In genomic region chr12:24656436-24656835, GRCm38 (mm10) we compare ENCODE assay signal across 13 mouse cellular contexts. TPM values are rescaled to one million over a fixed set of nuclear protein-coding genes. Genes with fewer than 3 reads are reported as not detected.
DNase-seq lines count a peak whose midpoint lies in the region; ATAC-seq and TF ChIP-seq lines count a peak whose summit lies in the region.
"Had no signal": no experiment of that assay in that cellular context is flagged by ENCODE, and none has a peak within 500 bp of the region (broad histone marks: within the 10 kb centered on the region; RNA-seq: fewer than 3 reads in every experiment).

No protein-coding gene starts in this region.

- H3K36me3 ChIP-seq in kidney, postnatal 0 days (ENCODE audit: insufficient read depth, low read length) = peaks cover 63% of the 10 kb centered on the region
- H3K36me3 ChIP-seq in hindbrain, embryonic 10.5 days = peaks cover 77% of the 10 kb centered on the region
- H3K36me3 ChIP-seq in hindbrain, embryonic 16.5 days (ENCODE audit: control insufficient read depth, insufficient read depth, low read length) = peaks cover 14% of the 10 kb centered on the region
- peaks cover 9% of the 10 kb centered on the region; the same call in 1 of the 2 replicates for H3K36me3 ChIP-seq in midbrain, embryonic 15.5 days (replicated peaks)
- peaks cover 33% of the 10 kb centered on the region for H3K36me3 ChIP-seq in intestine, embryonic 15.5 days

- peak; percentile 35; the same call in 1 of the 2 replicates for TF ChIP-seq CTCF in kidney, postnatal 0 days (IDR thresholded peaks at IDR 0.05; ENCODE audit: low read depth)
- no peak for TF ChIP-seq CTCF in lung, adult 2 months (IDR thresholded peaks at IDR 0.05; ENCODE audit: insufficient read depth, low read length)

- H3K9ac ChIP-seq in kidney, postnatal 0 days (ENCODE audit: low read depth, low read length) = no peak overlapping the region
- H3K9ac ChIP-seq in hindbrain, embryonic 16.5 days (ENCODE audit: low read depth, low read length) = no peak overlapping the region
- peak overlapping the region; percentile 12; the same call in 1 of the 2 replicates for H3K9ac ChIP-seq in midbrain, embryonic 15.5 days
- H3K9ac ChIP-seq in intestine, embryonic 15.5 days = no peak overlapping the region

- H3K27ac ChIP-seq in kidney, postnatal 0 days = no peak overlapping the region
- H3K27ac ChIP-seq in hindbrain, embryonic 10.5 days = peak overlapping the region; percentile 74
- no peak overlapping the region for H3K27ac ChIP-seq in hindbrain, embryonic 16.5 days (ENCODE audit: low read depth, low read length)
- no peak overlapping the region for H3K27ac ChIP-seq in midbrain, embryonic 15.5 days
- no peak overlapping the region for H3K27ac ChIP-seq in intestine, embryonic 15.5 days
- H3K27ac ChIP-seq: heart, embryonic 10.5 days; layer of hippocampus, adult 2 months; macrophage had no signal

- H3K4me1 ChIP-seq in kidney, postnatal 0 days (replicated peaks; ENCODE audit: insufficient read depth, low read length) = peaks cover 7% of the 10 kb centered on the region
- peaks cover 53% of the 10 kb centered on the region for H3K4me1 ChIP-seq in hindbrain, embryonic 10.5 days (replicated peaks)
- peaks cover 26% of the 10 kb centered on the region for H3K4me1 ChIP-seq in hindbrain, embryonic 16.5 days (ENCODE audit: control insufficient read depth, insufficient read depth, low read depth, low read length)
- peaks cover 36% of the 10 kb centered on the region for H3K4me1 ChIP-seq in midbrain, embryonic 15.5 days
- peaks cover 14% of the 10 kb centered on the region; the same call in 1 of the 2 replicates for H3K4me1 ChIP-seq in lung, adult 2 months (ENCODE audit: control insufficient read depth, insufficient read depth, low read length)
- H3K4me1 ChIP-seq in intestine, embryonic 15.5 days (replicated peaks) = peaks cover 10% of the 10 kb centered on the region; the same call in 1 of the 2 replicates

- TF ChIP-seq POLR2A in lung, adult 2 months (IDR thresholded peaks at IDR 0.05; ENCODE audit: borderline replicate concordance, extremely low read depth, low read depth, low read length) = no peak

- DNase-seq in kidney, postnatal 0 days (ENCODE audit: low spot score) = no peak
- DNase-seq in kidney, adult 11 months = no peak
- no peak for DNase-seq in hindbrain, embryonic 10.5 days (ENCODE audit: low spot score)
- DNase-seq in lung, adult 2 months = no peak
- DNase-seq: cerebellum, postnatal 36 days; thymus, adult 18-20 months had no signal

- H3K4me2 ChIP-seq in kidney, postnatal 0 days (ENCODE audit: low read length) = no peak overlapping the region
- peak overlapping the region; percentile 33 for H3K4me2 ChIP-seq in hindbrain, embryonic 16.5 days (ENCODE audit: low read length)
- H3K4me2 ChIP-seq in midbrain, embryonic 15.5 days = peak overlapping the region; percentile 26
- H3K4me2 ChIP-seq in intestine, embryonic 15.5 days (replicated peaks) = no peak overlapping the region

- WGBS in kidney, postnatal 0 days = 79% methylated on average over 3 of the region's 3 CpGs
- 71% methylated on average over 3 of the region's 3 CpGs for WGBS in hindbrain, embryonic 10.5 days
- WGBS in hindbrain, embryonic 16.5 days = 67% methylated on average over 3 of the region's 3 CpGs
- WGBS in midbrain, embryonic 15.5 days = 71% methylated on average over 3 of the region's 3 CpGs
- 53% methylated on average over 3 of the region's 3 CpGs for WGBS in lung, adult 2 months
- WGBS in intestine, embryonic 15.5 days = 79% methylated on average over 3 of the region's 3 CpGs

- H3K4me3 ChIP-seq in kidney, postnatal 0 days (replicated peaks; ENCODE audit: low read depth, low read length) = no peak overlapping the region
- H3K4me3 ChIP-seq in hindbrain, embryonic 10.5 days = peak overlapping the region; percentile 20
- H3K4me3 ChIP-seq in hindbrain, embryonic 16.5 days (ENCODE audit: low read length) = no peak overlapping the region
- no peak overlapping the region for H3K4me3 ChIP-seq in midbrain, embryonic 15.5 days
- H3K4me3 ChIP-seq in lung, adult 2 months (replicated peaks; ENCODE audit: extremely low read depth, low read depth, low read length) = no peak overlapping the region
- no peak overlapping the region for H3K4me3 ChIP-seq in intestine, embryonic 15.5 days (replicated peaks)
- H3K4me3 ChIP-seq: heart, embryonic 10.5 days; layer of hippocampus, adult 2 months had no signal

- ATAC-seq in kidney, postnatal 0 days (replicated peaks; ENCODE audit: low FRiP score, low read depth) = no peak
- ATAC-seq in hindbrain, embryonic 16.5 days = no peak
- ATAC-seq in midbrain, embryonic 15.5 days (replicated peaks) = no peak
- ATAC-seq in intestine, embryonic 15.5 days = no peak
- ATAC-seq: activated CD4-positive, CD25-positive, alpha-beta regulatory T cell, adult 4 months had no signal

- H3K27me3 ChIP-seq in kidney, postnatal 0 days (ENCODE audit: insufficient read depth, low read length) = no peaks in the 10 kb centered on the region
- no peaks in the 10 kb centered on the region for H3K27me3 ChIP-seq in hindbrain, embryonic 10.5 days (ENCODE audit: insufficient read depth, poor library complexity, severe bottlenecking)
- H3K27me3 ChIP-seq in hindbrain, embryonic 16.5 days (replicated peaks; ENCODE audit: control insufficient read depth, insufficient read depth, low read length) = no peaks in the 10 kb centered on the region
- no peaks in the 10 kb centered on the region for H3K27me3 ChIP-seq in midbrain, embryonic 15.5 days (replicated peaks)
- H3K27me3 ChIP-seq in intestine, embryonic 15.5 days (replicated peaks) = no peaks in the 10 kb centered on the region

- no peaks in the 10 kb centered on the region for H3K9me3 ChIP-seq in kidney, postnatal 0 days (replicated peaks; ENCODE audit: low read length)
- no peaks in the 10 kb centered on the region for H3K9me3 ChIP-seq in hindbrain, embryonic 10.5 days
- H3K9me3 ChIP-seq in hindbrain, embryonic 16.5 days (ENCODE audit: control insufficient read depth, low read length) = no peaks in the 10 kb centered on the region
- no peaks in the 10 kb centered on the region for H3K9me3 ChIP-seq in midbrain, embryonic 15.5 days
- no peaks in the 10 kb centered on the region for H3K9me3 ChIP-seq in intestine, embryonic 15.5 days
- H3K9me3 ChIP-seq: heart, embryonic 10.5 days had no signal

RNA-seq across cellular contexts. Expression of gene Klf11, which starts 5.4 kb away (rescaled TPM):
- 15.4 and 17.2 TPM in 2 replicates for polyA plus RNA-seq in kidney, postnatal 0 days (2015; fragmentation: Nextera tagmentation; extraction: Ambion mirVana)
- 13.2 and 14.0 TPM in 2 replicates for polyA plus RNA-seq in hindbrain, embryonic 10.5 days (2016; fragmentation: Nextera tagmentation; extraction: Ambion mirVana)
- 14.9 and 15.5 TPM in 2 replicates for polyA plus RNA-seq in hindbrain, embryonic 16.5 days (2015; fragmentation: Nextera tagmentation; extraction: Ambion mirVana)
- polyA plus RNA-seq in midbrain, embryonic 15.5 days (2015; fragmentation: Nextera tagmentation; extraction: Ambion mirVana) = 19.2 and 19.9 TPM in 2 replicates
- 22.1 and 35.2 TPM in 2 replicates for polyA plus RNA-seq in lung, adult 2 months (2012; rRNA removed)
- 8.9 and 10.9 TPM in 2 replicates for polyA plus RNA-seq in intestine, embryonic 15.5 days (2015; fragmentation: Nextera tagmentation; extraction: Ambion mirVana)

RNA-seq across cellular contexts. Expression of gene Cys1, which starts 25.2 kb away (rescaled TPM):
- polyA plus RNA-seq in kidney, postnatal 0 days (2015; fragmentation: Nextera tagmentation; extraction: Ambion mirVana) = 16.2 and 16.4 TPM in 2 replicates
- 0.34 and 0.55 TPM in 2 replicates for polyA plus RNA-seq in hindbrain, embryonic 10.5 days (2016; fragmentation: Nextera tagmentation; extraction: Ambion mirVana)
- 1.5 and 1.6 TPM in 2 replicates for polyA plus RNA-seq in hindbrain, embryonic 16.5 days (2015; fragmentation: Nextera tagmentation; extraction: Ambion mirVana)
- 1.8 and 3.3 TPM in 2 replicates for polyA plus RNA-seq in midbrain, embryonic 15.5 days (2015; fragmentation: Nextera tagmentation; extraction: Ambion mirVana)
- polyA plus RNA-seq in lung, adult 2 months (2012; rRNA removed) = 16.7 and 22.5 TPM in 2 replicates
- 2.1 and 2.3 TPM in 2 replicates for polyA plus RNA-seq in intestine, embryonic 15.5 days (2015; fragmentation: Nextera tagmentation; extraction: Ambion mirVana)
- polyA plus RNA-seq: macrophage had no signal

RNA-seq across cellular contexts. Expression of gene Rrm2, which starts 51.6 kb away (rescaled TPM):
- 101 and 136 TPM in 2 replicates for polyA plus RNA-seq in kidney, postnatal 0 days (2015; fragmentation: Nextera tagmentation; extraction: Ambion mirVana)
- polyA plus RNA-seq in hindbrain, embryonic 10.5 days (2016; fragmentation: Nextera tagmentation; extraction: Ambion mirVana) = 552 and 686 TPM in 2 replicates
- 54.2 and 66.2 TPM in 2 replicates for polyA plus RNA-seq in hindbrain, embryonic 16.5 days (2015; fragmentation: Nextera tagmentation; extraction: Ambion mirVana)
- 46.2 and 48.6 TPM in 2 replicates for polyA plus RNA-seq in midbrain, embryonic 15.5 days (2015; fragmentation: Nextera tagmentation; extraction: Ambion mirVana)
- 1.6 and 2.1 TPM in 2 replicates for polyA plus RNA-seq in lung, adult 2 months (2012; rRNA removed)
- 161 and 178 TPM in 2 replicates for polyA plus RNA-seq in intestine, embryonic 15.5 days (2015; fragmentation: Nextera tagmentation; extraction: Ambion mirVana)

Comparison
In these comparisons a context has a peak if more than half of its experiments do, and no peak if none do; other contexts are left out.
1. H3K4me2 ChIP-seq: peak in hindbrain, embryonic 16.5 days (single experiment) and midbrain, embryonic 15.5 days (single experiment); none in kidney, postnatal 0 days (single experiment) and intestine, embryonic 15.5 days (single experiment).
2. RNA of gene Rrm2, which starts 51.6 kb away (polyA plus RNA-seq): 552 to 686 TPM in hindbrain, embryonic 10.5 days, 161 to 178 TPM in intestine, embryonic 15.5 days, 101 to 136 TPM in kidney, postnatal 0 days, 54.2 to 66.2 TPM in hindbrain, embryonic 16.5 days and 46.2 to 48.6 TPM in midbrain, embryonic 15.5 days; 1.6 to 2.1 TPM in lung, adult 2 months; every median in the first group is over 10 times any median in the second.